Mouse (Mus musculus) kidney, postnatal 0 days (tissue): ENCODE results near the gene H2-DMa. TPM values are rescaled to one million over a fixed set of nuclear protein-coding genes. Genes with fewer than 3 reads are reported as not detected.
A peak's percentile ranks its signal among the peaks of the same experiment; 100 is the strongest.

Source experiments
- ATAC-seq: fragments of 200-750 bp; cut with Nextera tagmentation; replicated peaks from 2 replicates; pipeline ENCODE4 v1.8.0; 2017; ENCODE audit warnings: low read depth, moderate number of reproducible peaks, moderate TSS enrichment, moderate library complexity; ENCODE audit not compliant: low FRiP score
- DNase-seq: peaks from one replicate; pipeline ENCODE4 v3.0.0-alpha.2; 2016; ENCODE audit warnings: low spot score
- H3K27ac ChIP-seq: fragments of 300-500 bp; sonication (generic); 2 replicates; pipeline ENCODE4 v1.5.1; 2014; ENCODE audit warnings: mild to moderate bottlenecking
- H3K27me3 ChIP-seq: fragments of 300-500 bp; sonication (generic); 2 replicates; pipeline ENCODE4 v1.6.1; 2014; ENCODE audit warnings: low read length, mixed read lengths; ENCODE audit not compliant: insufficient read depth
- H3K36me3 ChIP-seq: fragments of 300-500 bp; sonication (generic); 2 replicates; pipeline ENCODE4 v1.6.1; 2014; ENCODE audit warnings: low read length, mixed read lengths; ENCODE audit not compliant: insufficient read depth
- H3K4me1 ChIP-seq: fragments of 300-500 bp; sonication (generic); replicated peaks from 2 replicates; pipeline ENCODE4 v1.6.1; 2014; ENCODE audit warnings: antibody characterized with exemption, low read length, mixed read lengths; ENCODE audit not compliant: insufficient read depth
- H3K4me2 ChIP-seq: fragments of 300-500 bp; sonication (generic); 2 replicates; pipeline ENCODE4 v1.6.1; 2014; ENCODE audit warnings: mild to moderate bottlenecking, low read length, moderate library complexity, mixed read lengths
- H3K4me3 ChIP-seq: fragments of 300-500 bp; sonication (generic); replicated peaks from 2 replicates; pipeline ENCODE4 v1.5.1; 2014; ENCODE audit warnings: low read depth, low read length
- H3K9ac ChIP-seq: fragments of 300-500 bp; sonication (generic); 2 replicates; pipeline ENCODE4 v1.6.1; 2014; ENCODE audit warnings: low read depth, low read length
- H3K9me3 ChIP-seq: fragments of 300-500 bp; sonication (generic); replicated peaks from 2 replicates; pipeline ENCODE4 v1.6.1; 2016; ENCODE audit warnings: low read length, inconsistent platforms, mixed read lengths
- CTCF ChIP-seq: IDR thresholded peaks from 2 replicates; pipeline ENCODE4 v1.5.1; 2016; ENCODE audit warnings: antibody characterized with exemption, low read depth, mild to moderate bottlenecking, moderate library complexity
- WGBS: fragments of 180-500 bp; shearing (Covaris S2); extraction: QIAGEN DNeasy Blood & Tissue Kit; methylation state at CpG from one replicate; pipeline ENCODE4 v1.1.7; 2014; 5-methylcytosine and 5-hydroxymethylcytosine counted together
- polyA plus RNA-seq: library from polyadenylated mRNA; unstranded; fragments of >200 nt; fragmentation: Nextera tagmentation; extraction: Ambion mirVana; gene quantifications from 2 replicates; pipeline ENCODE4 v1.2.1, GENCODE M21; 2015

The H2-DMa gene
- polyA plus RNA-seq: 18.6 and 20.6 TPM in 2 replicates

DNA sequence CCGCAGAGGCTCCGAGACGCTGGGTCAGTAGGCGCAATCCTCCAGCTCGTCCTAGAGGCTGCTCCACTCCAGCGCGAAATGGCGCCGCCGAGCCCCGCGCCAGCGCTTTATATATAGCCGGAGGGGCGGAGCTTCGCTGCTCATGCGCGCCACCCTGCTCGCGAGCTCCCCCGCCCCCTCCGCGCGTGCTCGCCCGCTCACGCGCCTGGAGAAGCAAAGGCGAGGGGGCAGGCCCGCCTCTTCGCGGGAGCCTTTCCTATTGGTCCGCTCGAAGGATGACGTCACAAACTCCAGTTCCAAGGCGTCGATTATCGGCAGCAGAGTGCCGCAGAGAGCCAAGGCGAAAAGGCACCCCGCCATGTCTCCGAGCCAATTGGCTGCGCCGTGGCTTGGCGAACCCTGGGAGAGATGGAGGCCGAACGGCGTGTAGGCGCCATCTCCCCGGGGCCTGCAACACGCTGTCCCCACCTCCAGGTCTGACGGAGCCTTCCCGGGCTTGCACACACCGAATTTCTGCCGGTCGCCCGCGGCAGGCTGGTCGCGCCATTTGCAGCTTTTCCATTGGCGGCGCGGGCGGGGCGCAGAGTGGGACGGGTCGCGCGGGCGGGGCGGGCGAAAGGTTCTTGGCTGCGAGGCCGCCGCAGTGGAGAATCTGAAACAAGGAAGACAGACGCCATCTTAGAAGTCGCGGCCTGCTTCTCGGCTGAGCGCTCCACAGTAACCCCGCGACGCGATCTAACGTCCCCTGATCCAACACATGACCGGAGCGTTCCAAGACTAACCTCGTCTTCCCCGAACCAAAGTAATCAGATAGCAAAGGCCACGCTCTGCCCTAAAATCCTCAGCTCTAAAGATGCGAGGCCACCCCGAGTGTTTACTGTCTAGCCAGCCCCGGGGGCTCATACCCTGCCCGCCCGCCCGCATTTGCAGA is at the start of gene H2-DMa:
Gene H2-DMa (plus strand): TSS at position 293 of the 931 bp plus-strand sequence.
- peaks cover 28% of the 10 kb centered on the region for H3K36me3 ChIP-seq
- peak within 1 kb of the TSS; percentile 97 for H3K9ac ChIP-seq
- peak within 1 kb of the TSS; percentile 95 for H3K4me2 ChIP-seq
- ATAC-seq: peak; percentile 73
- H3K4me1 ChIP-seq: peaks cover 5% of the 10 kb centered on the region
- H3K27me3 ChIP-seq: no peaks in the 10 kb centered on the region
- no peaks in the 10 kb centered on the region for H3K9me3 ChIP-seq
- H3K27ac ChIP-seq: peak within 1 kb of the TSS; percentile 100
- peak within 1 kb of the TSS; percentile 95 for H3K4me3 ChIP-seq
- peak; percentile 99 for DNase-seq
- WGBS: 1% methylated on average over 96 of the region's 96 CpGs
- TF ChIP-seq CTCF: peak; percentile 4; the same call in 1 of the 2 replicates

DNA sequence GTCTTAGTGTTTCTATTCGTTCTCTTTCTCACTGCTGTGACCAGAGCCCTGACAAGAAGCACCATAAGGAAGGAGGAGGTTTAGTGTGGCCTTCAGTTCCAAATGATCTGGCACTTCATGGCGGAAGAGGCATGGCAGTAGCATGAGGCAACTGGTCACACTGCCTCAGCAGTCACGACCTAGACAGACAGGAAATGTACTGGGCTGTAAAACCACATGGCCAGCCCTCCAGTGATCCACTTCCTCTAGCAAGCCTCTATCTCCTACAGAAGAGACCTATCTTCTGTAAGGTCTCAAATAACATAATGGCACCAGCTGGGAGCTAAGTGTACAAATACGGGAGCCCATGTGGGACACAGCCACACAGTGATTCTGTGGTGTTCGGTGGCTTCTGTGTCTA is 47.2 kb upstream of the H2-DMa start:
- H3K4me2 ChIP-seq: no peak overlapping the region

DNA sequence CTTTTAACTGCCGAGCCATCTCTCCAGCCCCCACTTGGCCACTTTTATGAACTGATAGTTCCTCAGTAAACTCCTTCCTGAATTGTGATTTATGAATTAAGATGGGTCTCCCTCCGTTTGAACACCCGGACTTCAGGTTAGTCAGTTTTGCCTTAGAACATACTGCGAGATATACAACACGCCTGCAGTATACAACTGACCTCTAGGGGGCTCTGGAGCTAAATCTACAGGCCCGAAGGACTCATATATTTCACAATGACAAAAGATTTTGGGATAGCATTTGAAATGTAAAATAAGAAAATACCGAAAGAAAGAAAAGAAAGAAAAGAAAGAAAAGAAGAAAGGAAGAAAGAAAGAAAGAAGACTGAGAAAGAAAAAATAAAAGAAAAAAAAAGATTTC is 44.1 kb upstream of the H2-DMa start:
- H3K4me3 ChIP-seq: no peak overlapping the region
- no peaks in the 10 kb centered on the region for H3K4me1 ChIP-seq
- DNase-seq: peak; percentile 60
- H3K27me3 ChIP-seq: no peaks in the 10 kb centered on the region; the same call in 1 of the 2 replicates
- H3K9me3 ChIP-seq: no peaks in the 10 kb centered on the region
- no peak overlapping the region for H3K9ac ChIP-seq
- no peak overlapping the region for H3K27ac ChIP-seq
- ATAC-seq: no peak
- H3K4me2 ChIP-seq: no peak overlapping the region
- H3K36me3 ChIP-seq: no peaks in the 10 kb centered on the region
- 46% methylated on average over 7 of the region's 7 CpGs for WGBS
- peak; percentile 70 for TF ChIP-seq CTCF

More for the DNA sequence above, 47.2 kb upstream of the H2-DMa start:
- Histone ChIP-seq H3K27ac (no peak overlapping the region), H3K4me1 (no peaks in the 10 kb centered on the region), H3K9me3 (no peaks in the 10 kb centered on the region), H3K36me3 (no peaks in the 10 kb centered on the region), H3K4me3 (no peak overlapping the region), H3K27me3 (no peaks in the 10 kb centered on the region; the same call in 1 of the 2 replicates), H3K9ac (no peak overlapping the region)
- 60% methylated on average over 5 of the region's 5 CpGs for WGBS
- no peak for TF ChIP-seq CTCF
- DNase-seq (no peak), ATAC-seq (no peak)

GRCm38 (mm10) chr17:34077549-34077948 is 41.8 kb upstream of the H2-DMa start:
- no peaks in the 10 kb centered on the region for H3K4me1 ChIP-seq
- H3K27me3 ChIP-seq: no peaks in the 10 kb centered on the region; the same call in 1 of the 2 replicates
- DNase-seq (peak; percentile 90), ATAC-seq (no peak)
- H3K4me3 ChIP-seq: no peak overlapping the region
- peak; percentile 86 for TF ChIP-seq CTCF
- no peak overlapping the region for H3K4me2 ChIP-seq
- whole genome bisulfite sequencing: under 1% methylated on average over 9 of the region's 9 CpGs
- no peak overlapping the region for H3K27ac ChIP-seq
- no peak overlapping the region for H3K9ac ChIP-seq
- H3K36me3 ChIP-seq: no peaks in the 10 kb centered on the region
- H3K9me3 ChIP-seq: no peaks in the 10 kb centered on the region

- Histone ChIP-seq H3K27ac (no peak overlapping the region), H3K27me3 (no peaks in the 10 kb centered on the region; the same call in 1 of the 2 replicates), H3K4me3 (no peak overlapping the region), H3K9me3 (no peaks in the 10 kb centered on the region), H3K9ac (no peak overlapping the region), H3K4me2 (no peak overlapping the region), H3K4me1 (no peaks in the 10 kb centered on the region), H3K36me3 (no peaks in the 10 kb centered on the region)
- ATAC-seq (no peak), DNase-seq (no peak)
- WGBS: 48% methylated on average over 4 of the region's 4 CpGs
- no peak for TF ChIP-seq CTCF
Observed at GRCm38 (mm10) chr17:34078148-34078547, 41.2 kb upstream of the H2-DMa start.

- WGBS: 86% methylated on average over 11 of the region's 11 CpGs
- no peak for ATAC-seq
- Histone ChIP-seq H3K27ac (no peak overlapping the region), H3K4me2 (no peak overlapping the region), H3K9ac (no peak overlapping the region), H3K4me1 (no peaks in the 10 kb centered on the region), H3K36me3 (no peaks in the 10 kb centered on the region), H3K27me3 (no peaks in the 10 kb centered on the region; the same call in 1 of the 2 replicates), H3K9me3 (no peaks in the 10 kb centered on the region), H3K4me3 (no peak overlapping the region)
- no peak for DNase-seq
- no peak for TF ChIP-seq CTCF
Observed at GRCm38 (mm10) chr17:34079002-34079401, 40.3 kb upstream of the H2-DMa start.
